Mouse (Mus musculus) forebrain, embryonic 15.5 days (tissue): ENCODE measurements around the gene Mcf2l. TPM values are rescaled to one million over a fixed set of nuclear protein-coding genes. Genes with fewer than 3 reads are reported as not detected.
A peak's percentile ranks its signal among the peaks of the same experiment; 100 is the strongest.

Source experiments
- ATAC-seq: fragments of 200-750 bp; cut with Nextera tagmentation; replicated peaks from 2 replicates; pipeline ENCODE4 v1.8.0; 2017; ENCODE audit warnings: mild to moderate bottlenecking, moderate TSS enrichment, moderate library complexity
- H3K27ac ChIP-seq: fragments of 300-500 bp; sonication (generic); replicated peaks from 2 replicates; pipeline ENCODE4 v1.5.1; 2015; ENCODE audit warnings: mild to moderate bottlenecking, inconsistent platforms
- H3K27me3 ChIP-seq: fragments of 300-500 bp; sonication (generic); 2 replicates; pipeline ENCODE4 v1.6.1; 2015; ENCODE audit warnings: inconsistent platforms
- H3K36me3 ChIP-seq: fragments of 300-500 bp; sonication (generic); 2 replicates; pipeline ENCODE4 v1.6.1; 2015; ENCODE audit warnings: mild to moderate bottlenecking, inconsistent platforms
- H3K4me1 ChIP-seq: fragments of 300-500 bp; sonication (generic); 2 replicates; pipeline ENCODE4 v1.6.1; 2015; ENCODE audit warnings: inconsistent platforms
- H3K4me2 ChIP-seq: fragments of 300-500 bp; sonication (generic); replicated peaks from 2 replicates; pipeline ENCODE4 v1.6.1; 2015; ENCODE audit warnings: mild to moderate bottlenecking, inconsistent platforms
- H3K4me3 ChIP-seq: fragments of 300-500 bp; sonication (generic); 2 replicates; pipeline ENCODE4 v1.5.1; 2015; ENCODE audit warnings: mild to moderate bottlenecking, inconsistent platforms
- H3K9ac ChIP-seq: fragments of 300-500 bp; sonication (generic); replicated peaks from 2 replicates; pipeline ENCODE4 v1.6.1; 2015; ENCODE audit warnings: mild to moderate bottlenecking, inconsistent platforms
- H3K9me3 ChIP-seq: fragments of 300-500 bp; sonication (generic); 2 replicates; pipeline ENCODE4 v1.6.1; 2016; ENCODE audit warnings: inconsistent platforms
- WGBS: fragments of 180-500 bp; shearing (Covaris S2); methylation state at CpG from one replicate; pipeline ENCODE4 v1.1.7; 2015; ENCODE audit warnings: mixed read lengths; 5-methylcytosine and 5-hydroxymethylcytosine counted together
- polyA plus RNA-seq: library from polyadenylated mRNA; unstranded; fragments of >200 nt; fragmentation: Nextera tagmentation; extraction: Ambion mirVana; gene quantifications from 2 replicates; pipeline ENCODE4 v1.2.1, GENCODE M21; 2015

The Mcf2l gene
- polyA plus RNA-seq, result 134 and 139 TPM in 2 replicates

DNA sequence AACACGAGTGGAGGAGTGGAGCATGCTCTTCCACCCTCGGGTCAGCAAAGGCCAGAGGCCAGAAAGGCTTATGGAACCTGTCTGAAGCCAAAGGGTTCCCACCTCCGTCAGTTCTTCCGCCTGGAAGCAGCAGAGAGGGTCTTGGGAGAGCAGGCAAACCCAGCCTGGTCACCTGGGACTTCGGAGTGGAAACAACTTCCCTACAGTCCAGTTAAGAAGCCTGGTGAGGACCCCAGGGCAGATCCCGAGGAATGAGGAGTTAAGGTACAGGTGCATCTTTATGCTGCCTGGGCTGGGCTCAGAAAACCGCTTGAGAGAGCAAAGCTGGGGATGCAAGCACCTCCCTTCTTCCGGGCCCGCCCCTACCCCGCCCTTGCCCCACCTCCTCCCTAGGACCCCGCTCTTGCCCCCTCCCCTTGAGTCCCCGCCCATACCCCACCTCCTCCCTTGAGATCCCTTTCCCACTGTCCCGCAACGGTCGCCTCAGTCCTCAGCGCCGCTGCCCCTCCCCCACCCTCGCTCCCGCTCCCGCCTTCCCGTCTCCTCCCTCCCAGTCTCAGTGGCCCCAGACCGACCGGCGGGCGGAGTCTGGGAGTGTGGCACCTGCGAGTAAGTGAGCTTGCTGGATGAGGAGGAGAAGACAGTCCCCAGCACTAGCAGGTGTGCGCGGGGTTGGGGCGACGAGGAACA lies at the start of gene Mcf2l:
Mcf2l (plus strand) TSS at position 450 of the 690 bp plus-strand sequence.
- peak; percentile 78 for ATAC-seq
- Histone ChIP-seq H3K27me3 (no peaks in the 10 kb centered on the region), H3K36me3 (no peaks in the 10 kb centered on the region), H3K4me1 (peaks cover 44% of the 10 kb centered on the region), H3K9me3 (no peaks in the 10 kb centered on the region), H3K4me2 (peak within 1 kb of the TSS; percentile 75), H3K27ac (peak within 1 kb of the TSS; percentile 84), H3K4me3 (peak within 1 kb of the TSS; percentile 63), H3K9ac (peak within 1 kb of the TSS; percentile 66)
- whole genome bisulfite sequencing, result 1% methylated on average over 30 of the region's 30 CpGs

DNA sequence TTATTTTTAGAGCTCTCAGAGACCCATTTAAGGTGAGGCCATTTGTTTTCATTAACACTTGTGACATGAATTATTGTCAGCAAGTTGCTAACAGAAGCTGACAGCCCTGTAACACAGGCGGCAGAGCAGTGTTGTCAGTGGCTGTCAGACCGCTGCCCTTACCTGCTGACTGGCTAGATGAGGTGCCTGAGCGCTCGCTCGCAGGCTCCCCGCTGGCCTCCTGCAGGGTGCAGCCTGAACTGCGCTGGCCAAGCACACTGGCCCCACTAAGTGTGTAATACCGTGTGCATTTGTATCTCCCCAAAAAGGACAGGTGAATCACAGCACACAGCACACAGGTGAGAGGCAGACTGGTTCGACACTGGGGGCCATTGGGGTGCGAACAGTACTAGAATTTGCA lies 49.0 kb upstream of the Mcf2l start:
- Histone ChIP-seq H3K4me1 (no peaks in the 10 kb centered on the region), H3K36me3 (peaks cover 61% of the 10 kb centered on the region), H3K27ac (no peak overlapping the region), H3K27me3 (no peaks in the 10 kb centered on the region), H3K4me3 (no peak overlapping the region), H3K4me2 (no peak overlapping the region), H3K9ac (no peak overlapping the region), H3K9me3 (no peaks in the 10 kb centered on the region)
- no peak for ATAC-seq
- 52% methylated on average over 10 of the region's 10 CpGs for WGBS

DNA sequence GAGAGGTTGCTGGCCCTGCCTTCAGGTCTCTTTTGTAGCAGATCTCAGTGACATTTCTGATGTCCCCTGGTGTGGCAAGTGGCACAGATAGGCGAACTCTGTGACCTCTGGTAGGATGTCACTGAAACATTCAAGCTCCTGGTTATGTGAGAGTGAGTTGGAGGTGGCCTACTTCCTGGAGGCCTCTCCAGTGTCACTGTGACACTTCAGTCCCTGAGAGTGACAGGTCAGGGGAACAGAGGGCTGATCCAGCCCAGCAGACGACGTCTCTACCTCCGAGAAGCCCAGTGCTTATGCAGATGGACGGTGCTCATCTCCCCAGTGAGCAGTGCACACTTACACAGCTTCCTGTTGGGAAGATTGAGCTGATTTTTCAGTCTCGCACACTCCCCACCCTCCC lies 48.4 kb upstream of the Mcf2l start:
- peaks cover 65% of the 10 kb centered on the region for H3K36me3 ChIP-seq
- no peak overlapping the region for H3K4me3 ChIP-seq
- 85% methylated on average over 6 of the region's 6 CpGs for WGBS
- ATAC-seq, result no peak
- no peak overlapping the region for H3K27ac ChIP-seq
- H3K9me3 ChIP-seq, result no peaks in the 10 kb centered on the region
- no peaks in the 10 kb centered on the region for H3K27me3 ChIP-seq
- H3K9ac ChIP-seq, result no peak overlapping the region
- H3K4me2 ChIP-seq, result no peak overlapping the region
- H3K4me1 ChIP-seq, result no peaks in the 10 kb centered on the region

DNA sequence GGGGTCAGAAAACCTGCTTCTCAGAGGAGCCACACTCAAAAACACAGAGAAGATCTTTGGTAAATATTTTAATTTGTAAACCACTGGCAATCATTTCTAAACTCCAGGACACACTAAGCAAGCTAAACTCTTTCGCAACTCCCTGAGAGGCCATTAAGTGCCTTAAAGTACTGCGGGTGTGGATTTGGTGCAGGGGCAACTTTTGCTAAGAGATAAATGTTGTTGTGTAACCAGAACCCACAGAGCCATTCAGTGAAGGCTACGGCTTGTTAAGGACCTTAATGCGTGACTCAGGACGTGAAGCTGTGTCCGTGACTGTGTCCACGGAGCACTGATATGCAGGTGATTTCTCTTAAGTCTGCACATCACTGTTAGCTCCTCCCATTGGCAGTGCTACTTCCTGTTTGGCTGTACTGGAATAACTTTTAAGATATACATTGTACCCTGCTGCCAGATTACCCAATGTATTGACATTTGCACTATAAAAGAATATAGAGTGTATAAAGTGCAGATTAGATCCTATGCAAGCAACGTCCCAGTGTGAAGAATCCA lies 47.8 kb upstream of the Mcf2l start:
- Histone ChIP-seq H3K27ac (no peak overlapping the region), H3K27me3 (no peaks in the 10 kb centered on the region), H3K36me3 (peaks cover 65% of the 10 kb centered on the region), H3K9me3 (no peaks in the 10 kb centered on the region), H3K4me3 (no peak overlapping the region), H3K4me1 (no peaks in the 10 kb centered on the region), H3K4me2 (no peak overlapping the region), H3K9ac (no peak overlapping the region)
- 93% methylated on average over 8 of the region's 8 CpGs for WGBS
- ATAC-seq, result no peak

DNA sequence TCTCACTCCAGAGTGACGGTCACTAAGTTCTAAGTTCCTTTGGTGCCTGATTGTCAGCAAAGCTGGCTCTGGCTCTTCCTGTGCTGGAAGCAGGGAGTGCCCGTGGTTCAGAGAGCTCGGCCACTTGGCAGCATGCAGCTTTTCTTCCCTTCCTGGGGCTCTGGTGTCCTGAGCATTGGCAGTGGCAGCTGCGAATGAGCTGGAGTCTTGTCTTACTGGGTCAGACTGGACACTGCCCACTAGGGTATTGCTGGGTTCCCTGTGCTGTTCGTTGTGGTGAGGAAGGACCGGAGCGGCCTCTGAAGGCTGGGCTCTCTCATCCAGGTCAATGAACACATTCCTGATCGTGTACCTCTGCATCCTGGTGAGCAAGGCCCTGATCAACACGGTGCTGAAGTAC lies 46.5 kb upstream of the Mcf2l start:
- Histone ChIP-seq H3K4me2 (no peak overlapping the region), H3K4me3 (no peak overlapping the region), H3K36me3 (peaks cover 62% of the 10 kb centered on the region), H3K4me1 (peaks cover 4% of the 10 kb centered on the region), H3K27me3 (no peaks in the 10 kb centered on the region), H3K9me3 (no peaks in the 10 kb centered on the region), H3K27ac (no peak overlapping the region), H3K9ac (no peak overlapping the region)
- ATAC-seq, result no peak
- WGBS, result 91% methylated on average over 9 of the region's 9 CpGs

DNA sequence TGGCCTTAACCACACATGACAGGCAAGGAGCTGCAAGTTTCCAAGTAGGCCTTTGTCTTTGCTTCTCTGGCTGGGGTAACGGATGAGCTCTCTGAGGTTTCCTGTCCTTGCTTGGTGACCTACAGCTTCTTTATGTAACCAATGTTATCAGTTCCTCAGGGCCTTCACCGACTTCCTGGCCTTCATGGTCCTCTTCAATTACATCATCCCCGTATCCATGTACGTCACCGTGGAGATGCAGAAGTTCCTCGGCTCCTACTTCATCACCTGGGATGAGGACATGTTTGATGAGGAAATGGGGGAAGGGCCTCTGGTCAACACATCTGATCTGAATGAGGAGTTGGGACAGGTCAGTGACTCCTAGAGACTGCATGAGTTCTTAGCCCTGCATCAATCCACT lies 45.3 kb upstream of the Mcf2l start:
- WGBS, result 91% methylated on average over 6 of the region's 6 CpGs
- no peak overlapping the region for H3K27ac ChIP-seq
- no peaks in the 10 kb centered on the region for H3K27me3 ChIP-seq
- H3K9ac ChIP-seq, result no peak overlapping the region
- H3K4me2 ChIP-seq, result no peak overlapping the region
- H3K4me1 ChIP-seq, result peaks cover 4% of the 10 kb centered on the region
- H3K4me3 ChIP-seq, result no peak overlapping the region
- H3K36me3 ChIP-seq, result peaks cover 51% of the 10 kb centered on the region
- H3K9me3 ChIP-seq, result no peaks in the 10 kb centered on the region
- no peak for ATAC-seq

DNA sequence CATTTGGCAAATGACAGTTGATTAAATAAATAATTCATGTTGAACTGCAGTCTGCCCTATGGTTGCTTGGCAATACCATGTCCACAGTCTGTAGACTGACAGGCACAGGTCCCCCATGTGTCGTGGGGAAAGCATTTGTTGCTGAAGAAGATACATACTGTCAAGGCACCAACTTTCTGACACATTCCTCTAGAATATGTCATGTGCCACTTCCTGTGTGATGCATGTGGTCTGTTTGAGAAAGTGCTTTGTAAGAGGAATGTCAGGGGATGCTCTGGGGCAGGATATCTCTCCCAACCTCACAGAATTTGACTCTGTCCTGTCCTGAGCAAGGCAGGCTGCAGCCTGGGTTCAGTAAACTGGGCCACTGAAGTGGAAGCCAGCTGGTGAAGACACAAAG lies 44.2 kb upstream of the Mcf2l start:
- WGBS, result 84% methylated on average over 1 of the region's 1 CpGs
- peaks cover 54% of the 10 kb centered on the region for H3K36me3 ChIP-seq

DNA sequence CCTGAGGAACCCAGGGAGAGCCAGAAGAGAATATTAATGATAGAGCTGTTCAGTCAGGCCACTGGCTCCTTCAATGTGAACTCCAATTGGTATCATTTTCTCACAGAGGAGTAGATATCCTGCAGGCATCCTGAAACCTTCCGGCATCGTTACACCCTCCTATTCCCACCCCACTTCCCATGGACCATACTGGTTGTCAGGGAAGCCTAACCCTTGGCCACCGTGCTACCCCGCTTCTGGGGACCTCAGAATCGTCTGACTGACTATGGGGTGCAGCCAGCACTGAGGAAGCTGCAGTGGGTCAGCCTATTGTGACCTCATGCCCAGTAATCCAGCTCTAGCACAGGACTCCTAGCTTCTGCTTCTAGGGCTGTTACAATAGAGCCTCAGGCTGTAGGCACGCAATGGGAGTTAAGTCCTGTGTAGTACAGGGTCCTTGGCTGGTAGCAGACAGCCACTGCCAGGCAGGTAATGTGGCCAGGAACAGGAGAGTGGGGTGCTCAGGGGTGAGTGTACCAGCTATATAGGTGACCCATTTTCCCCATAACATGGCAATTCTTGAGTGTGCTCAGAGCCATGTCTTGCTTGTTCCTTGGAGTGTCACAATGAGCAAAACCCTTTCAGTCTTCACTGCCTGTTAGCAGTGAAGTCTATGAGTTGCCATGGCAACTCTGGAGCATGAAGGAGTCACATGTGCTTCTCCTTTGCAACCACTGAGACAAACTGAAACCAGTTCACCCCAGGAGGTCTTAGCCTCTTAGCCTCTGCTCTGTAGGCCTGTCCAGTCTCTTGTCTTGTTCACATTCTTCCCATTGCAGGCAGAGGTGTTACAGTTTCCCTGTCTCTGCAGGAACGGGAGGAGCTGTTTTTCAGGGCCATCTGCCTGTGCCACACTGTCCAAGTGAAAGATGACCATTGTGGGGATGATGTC lies 41.7 kb upstream of the Mcf2l start:
- Histone ChIP-seq H3K4me2 (no peak overlapping the region), H3K36me3 (peaks cover 63% of the 10 kb centered on the region), H3K9ac (no peak overlapping the region), H3K27me3 (no peaks in the 10 kb centered on the region), H3K4me1 (peaks cover 4% of the 10 kb centered on the region), H3K4me3 (no peak overlapping the region), H3K9me3 (no peaks in the 10 kb centered on the region), H3K27ac (peak overlapping the region; percentile 49; the same call in 1 of the 2 replicates)
- 0 out of 2 replicates have a peak, but pooled peaks have one; percentile 53 for ATAC-seq
- WGBS, result 64% methylated on average over 7 of the region's 7 CpGs

More for the DNA sequence above, 44.2 kb upstream of the Mcf2l start:
- H3K27ac ChIP-seq, result no peak overlapping the region
- no peaks in the 10 kb centered on the region for H3K27me3 ChIP-seq
- H3K4me3 ChIP-seq, result no peak overlapping the region
- no peak overlapping the region for H3K9ac ChIP-seq
- no peak overlapping the region for H3K4me2 ChIP-seq
- ATAC-seq, result no peak
- no peaks in the 10 kb centered on the region for H3K9me3 ChIP-seq
- H3K4me1 ChIP-seq, result peaks cover 4% of the 10 kb centered on the region

DNA sequence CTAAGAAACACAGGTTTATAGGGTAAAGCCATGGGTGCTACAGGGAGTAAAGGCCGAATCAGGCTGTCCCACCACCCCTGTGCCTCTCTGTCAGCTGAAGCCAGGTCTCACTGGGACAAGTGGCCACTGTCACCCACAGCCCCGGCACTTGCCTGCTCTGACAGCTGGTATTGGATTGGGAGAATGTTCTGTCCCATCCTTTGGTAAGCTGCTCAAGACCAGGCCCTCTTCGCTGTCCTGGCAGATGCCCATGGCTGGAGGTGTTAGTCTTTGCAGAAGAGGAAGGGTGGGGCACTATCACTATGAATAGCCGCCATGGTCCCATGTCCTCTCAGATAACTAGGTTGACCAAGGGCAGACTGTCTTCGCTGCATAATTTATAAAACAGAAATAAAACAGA lies 40.0 kb upstream of the Mcf2l start:
- H3K36me3 ChIP-seq, result peaks cover 61% of the 10 kb centered on the region

DNA sequence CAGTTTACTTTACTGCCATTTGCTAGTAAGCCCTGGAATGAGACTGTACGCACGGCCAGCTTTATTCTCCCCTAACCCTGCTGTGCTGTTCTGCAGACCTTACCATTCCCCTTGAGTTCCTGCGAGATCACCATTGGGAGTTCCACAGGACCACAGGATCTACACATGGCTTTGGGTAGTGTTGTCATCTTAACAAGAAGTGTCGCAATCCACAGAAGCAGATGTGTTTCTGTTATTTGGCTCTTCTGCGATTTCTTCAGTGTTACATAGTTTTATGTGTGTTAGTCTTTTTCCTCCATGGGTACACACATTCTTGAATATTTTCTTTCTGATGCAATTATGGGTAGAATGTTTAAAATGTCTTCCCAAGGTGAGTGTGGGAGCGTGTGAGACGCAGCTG lies 32.8 kb upstream of the Mcf2l start:
- 93% methylated on average over 7 of the region's 7 CpGs for WGBS
- Histone ChIP-seq H3K4me2 (no peak overlapping the region), H3K9me3 (no peaks in the 10 kb centered on the region)

More for the DNA sequence above, 40.0 kb upstream of the Mcf2l start:
- Histone ChIP-seq H3K4me1 (peaks cover 4% of the 10 kb centered on the region), H3K9me3 (no peaks in the 10 kb centered on the region), H3K4me3 (no peak overlapping the region), H3K9ac (no peak overlapping the region), H3K4me2 (no peak overlapping the region), H3K27me3 (no peaks in the 10 kb centered on the region), H3K27ac (no peak overlapping the region)
- ATAC-seq, result no peak
- 95% methylated on average over 5 of the region's 5 CpGs for WGBS

DNA sequence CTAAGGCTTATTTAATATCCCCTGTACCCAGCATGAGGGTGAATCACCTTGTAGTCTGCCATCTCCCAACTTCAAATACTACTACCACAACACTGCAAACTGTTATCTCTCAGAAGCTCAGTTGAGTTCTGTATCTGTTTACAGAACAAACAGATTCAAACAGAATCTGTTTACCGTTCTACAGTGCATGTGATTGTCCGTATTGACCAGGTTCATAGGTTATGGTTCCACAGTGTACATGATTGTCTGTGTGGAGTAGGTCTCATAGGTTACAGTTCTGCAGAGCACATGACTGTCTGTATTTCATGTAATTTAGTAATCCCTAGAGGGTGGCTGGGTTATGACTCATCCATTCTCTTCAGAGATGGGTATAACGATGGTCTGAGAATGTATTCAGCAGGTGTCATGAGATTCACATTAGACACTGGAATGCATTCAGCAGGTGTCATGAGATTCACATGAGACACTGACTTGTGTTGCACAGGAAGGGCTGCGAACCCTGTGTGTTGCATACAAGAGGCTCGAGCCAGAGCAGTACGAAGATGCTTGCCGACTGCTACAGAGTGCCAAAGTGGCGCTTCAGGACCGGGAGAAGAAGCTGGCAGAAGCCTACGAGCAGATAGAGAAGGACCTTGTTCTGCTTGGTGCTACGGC lies 31.1 kb upstream of the Mcf2l start:
- no peaks in the 10 kb centered on the region for H3K9me3 ChIP-seq
- no peak overlapping the region for H3K27ac ChIP-seq
- H3K4me1 ChIP-seq, result no peaks in the 10 kb centered on the region
- no peak overlapping the region for H3K4me3 ChIP-seq
- no peaks in the 10 kb centered on the region for H3K27me3 ChIP-seq
- peaks cover 52% of the 10 kb centered on the region for H3K36me3 ChIP-seq
- WGBS, result 93% methylated on average over 11 of the region's 11 CpGs
- ATAC-seq, result no peak
- H3K9ac ChIP-seq, result no peak overlapping the region
- no peak overlapping the region for H3K4me2 ChIP-seq

More for the DNA sequence above, 32.8 kb upstream of the Mcf2l start:
- H3K9ac ChIP-seq, result no peak overlapping the region
- H3K4me3 ChIP-seq, result no peak overlapping the region
- no peaks in the 10 kb centered on the region for H3K4me1 ChIP-seq
- no peaks in the 10 kb centered on the region for H3K27me3 ChIP-seq
- no peak for ATAC-seq
- peaks cover 58% of the 10 kb centered on the region for H3K36me3 ChIP-seq
- no peak overlapping the region for H3K27ac ChIP-seq
